Mouse (Mus musculus): ENCODE measurements at regions not wholly inside any gene's neighbourhood (a gene's known extent, or its start where the extent isn't known, plus 50 kb on each side); places are given as distances from the start of the nearest gene placed in this dataset.

GRCm38 (mm10) chr7:136345051-136345450, 549.4 kb upstream of the Mgmt start:
- DNase-seq (ENCODE audit: low spot score in 2 of 2), result no peak

DNA sequence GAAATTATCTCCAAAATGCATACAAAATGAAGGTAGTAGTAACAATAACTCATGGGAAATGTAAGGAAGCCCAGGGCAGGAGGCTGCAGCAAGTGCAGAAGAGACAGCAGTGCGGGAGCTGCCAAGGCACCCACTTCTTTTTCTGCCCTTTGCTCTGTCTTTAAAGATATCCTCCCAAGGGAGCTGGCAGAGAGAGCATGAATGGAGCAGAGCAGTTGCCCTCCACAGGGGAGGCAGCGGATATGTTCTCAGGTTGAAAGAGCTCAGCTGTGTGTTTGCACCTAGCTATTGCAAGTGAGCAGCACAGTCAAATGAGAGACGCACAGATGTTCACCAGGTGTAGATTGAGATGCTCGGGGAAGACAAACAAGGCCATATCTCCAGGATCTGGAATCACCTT, 547.9 kb upstream of the Mgmt start:
- no peak for DNase-seq (ENCODE audit: low spot score in 2 of 2)

DNA sequence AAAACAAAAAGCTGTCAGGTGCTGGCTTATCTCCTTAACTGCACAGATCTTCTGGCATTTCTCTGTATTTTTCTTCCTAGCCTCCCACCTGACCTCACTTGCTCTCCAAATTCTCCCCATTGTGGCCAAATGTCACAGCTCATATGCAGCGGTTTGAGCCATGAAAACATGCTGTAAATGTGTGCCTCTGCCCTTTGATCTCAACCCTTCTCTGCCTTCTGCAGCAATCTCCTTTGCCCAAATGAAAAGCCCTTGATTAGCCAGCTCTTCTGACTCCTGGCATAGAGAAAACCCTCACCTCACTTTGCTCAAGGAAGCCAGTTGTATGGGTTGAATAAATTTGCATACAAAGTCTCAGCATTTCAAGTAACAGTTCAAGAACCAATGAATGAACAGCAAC, 546.1 kb upstream of the Mgmt start:
- DNase-seq (ENCODE audit: low spot score in 2 of 2), result no peak

GRCm38 (mm10) chr7:136349651-136350050, 544.8 kb upstream of the Mgmt start:
- no peak for DNase-seq (ENCODE audit: low spot score in 2 of 2)

GRCm38 (mm10) chr7:136357011-136357410, 537.4 kb upstream of the Mgmt start:
- no peak for DNase-seq (ENCODE audit: low spot score in 2 of 2)

DNA sequence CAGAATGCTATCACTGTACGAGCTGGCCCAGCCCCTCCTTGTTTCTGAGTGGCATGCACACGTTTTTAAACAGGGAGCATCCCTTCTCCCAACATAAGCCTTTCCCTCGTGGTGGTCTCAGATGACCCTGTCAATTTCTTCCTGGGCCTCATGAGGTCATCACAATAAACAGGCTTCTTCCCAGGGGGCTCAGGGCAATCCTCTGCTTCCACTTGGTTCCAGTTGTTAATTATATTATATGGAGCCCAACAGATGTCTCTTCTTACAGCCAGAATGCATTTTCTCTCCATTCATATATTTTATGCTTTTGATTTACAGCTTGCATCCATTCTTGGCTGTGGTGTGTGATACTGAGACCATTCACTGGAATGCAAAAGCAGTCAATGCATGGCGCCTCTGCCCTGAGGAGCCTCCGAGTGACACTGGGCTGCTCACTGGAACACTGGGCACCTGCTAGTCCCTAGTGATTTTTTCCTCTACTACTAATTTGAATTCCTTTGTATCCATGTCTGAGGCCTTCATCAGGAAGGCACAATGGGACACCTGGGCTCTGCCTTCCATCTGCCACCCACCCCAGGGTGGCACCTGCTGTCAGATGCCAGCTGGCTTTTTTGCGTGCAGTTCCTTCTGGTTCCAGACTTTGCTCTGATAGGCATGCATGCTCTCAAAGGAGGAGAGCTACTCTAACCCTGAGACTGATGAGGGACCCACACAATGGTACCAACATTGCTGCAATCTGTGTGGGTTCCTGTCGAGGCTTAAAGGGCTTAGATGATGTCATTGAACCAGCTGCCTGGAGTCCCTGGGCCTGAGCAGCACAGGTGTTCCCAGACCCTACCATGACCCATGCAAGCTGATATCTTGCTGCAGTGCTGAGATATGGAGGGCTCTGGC, 528.8 kb upstream of the Mgmt start:
- no peak for DNase-seq (ENCODE audit: low spot score in 2 of 2)

GRCm38 (mm10) chr7:136377259-136377658, 517.2 kb upstream of the Mgmt start:
- no peak for DNase-seq (ENCODE audit: low spot score in 2 of 2)

DNA sequence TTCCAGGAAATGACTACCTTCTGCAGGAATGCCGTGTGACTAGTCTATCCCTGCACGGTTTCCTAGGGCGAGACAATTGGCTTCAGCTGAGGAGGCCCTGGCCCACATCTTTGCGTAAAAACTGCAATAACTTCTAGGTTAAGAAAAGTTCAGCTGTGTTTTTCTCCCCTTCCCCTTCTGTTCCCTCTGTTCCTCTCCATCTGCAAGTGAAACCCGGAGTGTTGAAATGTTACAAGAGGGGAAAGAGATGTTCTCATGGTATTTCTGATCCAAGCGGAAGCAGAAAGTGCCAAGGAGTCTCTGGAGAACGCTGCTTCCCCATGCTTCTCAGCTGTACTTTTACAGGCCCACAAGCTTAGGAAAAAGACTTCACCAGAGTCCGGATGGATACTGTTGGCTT, 516.7 kb upstream of the Mgmt start:
- peak in 1 of 2 experiments; percentile 70 for DNase-seq (ENCODE audit: low spot score in 2 of 2)

GRCm38 (mm10) chr7:136378321-136378720, 516.1 kb upstream of the Mgmt start:
- no peak for DNase-seq (ENCODE audit: low spot score in 2 of 2)

DNA sequence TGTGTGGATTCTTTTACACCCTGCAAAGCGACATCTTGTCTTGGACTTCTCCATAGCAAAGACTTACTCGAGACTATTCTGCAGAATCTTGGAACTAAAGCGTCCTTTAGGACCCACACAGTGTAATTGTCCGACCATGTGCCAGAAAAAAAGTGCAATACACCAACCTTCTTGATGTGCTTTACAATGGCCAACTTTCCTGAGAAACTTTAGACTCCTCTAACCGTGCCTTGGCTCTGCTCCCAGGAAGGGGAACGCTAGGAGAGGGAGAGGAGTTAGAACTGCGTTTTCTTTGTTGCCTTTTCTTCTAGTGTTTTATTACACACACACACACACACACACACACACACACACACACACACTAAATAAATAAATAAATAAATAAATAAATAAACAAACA, 515.1 kb upstream of the Mgmt start:
- DNase-seq (ENCODE audit: low spot score in 2 of 2), result peak in 1 of 2 experiments; percentile 66

DNA sequence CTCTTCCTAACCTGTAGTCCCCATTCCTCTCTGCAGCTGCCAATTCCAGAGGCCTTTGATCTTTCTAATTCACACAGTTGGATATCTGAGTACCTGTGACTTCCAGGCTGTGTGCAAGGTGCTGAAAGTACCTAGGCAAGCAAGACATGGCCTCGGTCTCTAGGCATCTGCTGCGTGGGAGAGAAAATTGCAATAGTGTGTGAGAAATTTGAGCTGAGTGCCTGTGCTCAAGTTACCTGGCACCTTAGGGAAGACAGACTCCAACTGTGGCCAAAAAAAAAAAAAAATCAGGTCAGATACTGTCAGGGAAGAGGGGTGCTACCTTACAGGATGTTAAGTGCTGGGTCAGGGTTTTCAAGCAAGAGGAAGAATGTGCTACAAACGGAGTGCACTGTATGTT, 514.7 kb upstream of the Mgmt start:
- no peak for DNase-seq (ENCODE audit: low spot score in 2 of 2)

GRCm38 (mm10) chr7:136383296-136383695, 511.1 kb upstream of the Mgmt start:
- no peak for DNase-seq (ENCODE audit: low spot score in 2 of 2)

DNA sequence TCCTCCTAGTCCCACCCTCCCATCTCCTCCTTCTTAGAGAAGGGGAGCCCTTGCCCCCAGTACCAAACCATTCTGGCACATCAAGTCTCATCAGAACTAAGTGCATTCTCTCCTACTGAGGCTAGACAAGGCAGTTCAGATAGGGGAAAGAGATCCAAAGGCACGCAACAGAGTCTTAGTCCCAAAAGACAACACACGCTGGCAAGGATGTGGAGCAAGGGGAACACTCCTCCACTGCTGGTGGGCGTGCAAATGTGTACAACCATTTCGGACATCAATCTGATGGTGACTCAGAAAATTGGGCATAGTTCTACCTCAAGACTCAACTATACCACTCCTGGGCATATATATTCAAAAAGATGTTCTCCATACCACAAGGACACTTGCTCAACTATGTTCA, 506.7 kb upstream of the Mgmt start:
- no peak for DNase-seq (ENCODE audit: low spot score in 2 of 2)

DNA sequence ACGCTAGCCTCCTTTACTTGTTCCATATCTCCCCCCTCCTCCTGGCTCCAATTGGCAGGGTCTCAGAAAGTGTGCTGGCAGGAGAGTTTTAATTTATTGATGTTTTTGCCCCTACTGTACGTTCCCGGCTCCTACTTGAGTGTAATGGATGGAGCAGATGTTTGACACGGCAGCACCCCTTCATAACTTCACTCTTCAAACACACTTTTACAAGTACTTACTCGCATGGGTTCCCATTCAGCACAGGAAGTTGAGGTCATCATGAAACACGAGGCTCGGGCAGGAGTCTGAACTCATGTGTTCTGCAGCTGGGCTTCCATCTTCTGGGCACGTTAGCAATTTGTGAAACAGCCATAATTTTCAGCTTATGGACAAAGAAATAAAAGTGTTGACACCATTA, 504.3 kb upstream of the Mgmt start:
- no peak for DNase-seq (ENCODE audit: low spot score in 2 of 2)

- no peak for DNase-seq (ENCODE audit: low spot score in 2 of 2)
Observed at GRCm38 (mm10) chr7:136393454-136393853, 501.0 kb upstream of the Mgmt start.

DNA sequence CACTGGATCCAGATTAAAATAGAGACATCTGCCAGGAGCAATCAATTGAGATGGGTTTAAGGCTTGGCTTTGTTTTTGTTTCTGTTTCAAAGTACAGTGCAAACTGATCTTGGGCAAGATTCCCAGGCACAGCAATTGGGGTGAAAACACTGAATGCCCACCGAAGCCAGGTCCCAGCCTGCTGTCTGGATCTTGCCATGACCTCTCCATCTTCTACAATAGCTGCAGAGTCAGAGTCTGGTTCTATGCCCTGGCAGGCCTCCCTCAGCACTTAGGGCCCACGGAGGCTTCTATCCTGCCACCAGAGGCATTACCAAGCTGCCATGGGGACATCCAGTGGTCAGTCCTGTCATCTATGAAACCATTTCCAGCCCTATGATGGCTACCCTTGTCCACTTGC, 498.6 kb upstream of the Mgmt start:
- DNase-seq (ENCODE audit: low spot score in 2 of 2), result no peak

DNA sequence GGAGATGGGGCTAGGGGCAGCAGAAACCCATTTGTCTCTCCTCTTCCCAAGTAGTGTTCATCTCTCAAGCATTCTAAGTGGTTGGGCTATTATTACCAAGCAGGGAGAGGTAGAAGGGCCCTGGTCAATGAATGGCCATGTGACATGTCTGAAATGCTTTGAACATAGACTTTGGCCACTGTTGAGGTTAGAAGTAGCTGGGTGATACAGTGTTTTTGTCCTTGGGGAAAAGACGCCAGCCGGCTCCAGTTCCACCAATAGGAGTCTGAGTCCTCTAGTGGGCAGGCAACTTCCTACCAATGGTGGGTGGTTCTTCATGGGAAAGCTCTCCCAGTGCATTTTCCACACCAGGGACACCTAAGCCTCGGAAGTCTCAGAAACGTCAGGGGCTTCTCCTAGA, 497.3 kb upstream of the Mgmt start:
- no peak for DNase-seq (ENCODE audit: low spot score in 2 of 2)

GRCm38 (mm10) chr7:136402688-136403597, 491.5 kb upstream of the Mgmt start:
- DNase-seq (ENCODE audit: low spot score in 2 of 2), result no peak

DNA sequence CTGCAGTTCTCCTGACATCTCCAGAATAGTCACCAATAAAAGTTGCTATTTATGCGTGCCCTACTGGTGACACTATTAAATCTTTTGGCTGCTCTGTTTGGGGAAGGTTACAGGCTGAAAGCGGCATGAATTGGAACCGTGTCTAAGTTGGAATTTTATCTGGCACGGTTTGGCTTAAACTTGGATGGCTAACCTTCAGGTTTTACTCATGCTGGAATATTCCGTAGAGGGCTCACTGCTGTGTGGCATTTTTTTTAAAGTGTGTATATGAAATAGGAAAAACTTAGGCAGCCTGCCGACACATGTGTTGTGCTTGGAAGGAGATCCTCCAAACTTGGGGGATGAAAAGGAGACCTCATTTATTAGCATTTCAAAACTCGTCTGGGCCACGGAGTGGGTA, 489.0 kb upstream of the Mgmt start:
- no peak for DNase-seq (ENCODE audit: low spot score in 2 of 2)

DNA sequence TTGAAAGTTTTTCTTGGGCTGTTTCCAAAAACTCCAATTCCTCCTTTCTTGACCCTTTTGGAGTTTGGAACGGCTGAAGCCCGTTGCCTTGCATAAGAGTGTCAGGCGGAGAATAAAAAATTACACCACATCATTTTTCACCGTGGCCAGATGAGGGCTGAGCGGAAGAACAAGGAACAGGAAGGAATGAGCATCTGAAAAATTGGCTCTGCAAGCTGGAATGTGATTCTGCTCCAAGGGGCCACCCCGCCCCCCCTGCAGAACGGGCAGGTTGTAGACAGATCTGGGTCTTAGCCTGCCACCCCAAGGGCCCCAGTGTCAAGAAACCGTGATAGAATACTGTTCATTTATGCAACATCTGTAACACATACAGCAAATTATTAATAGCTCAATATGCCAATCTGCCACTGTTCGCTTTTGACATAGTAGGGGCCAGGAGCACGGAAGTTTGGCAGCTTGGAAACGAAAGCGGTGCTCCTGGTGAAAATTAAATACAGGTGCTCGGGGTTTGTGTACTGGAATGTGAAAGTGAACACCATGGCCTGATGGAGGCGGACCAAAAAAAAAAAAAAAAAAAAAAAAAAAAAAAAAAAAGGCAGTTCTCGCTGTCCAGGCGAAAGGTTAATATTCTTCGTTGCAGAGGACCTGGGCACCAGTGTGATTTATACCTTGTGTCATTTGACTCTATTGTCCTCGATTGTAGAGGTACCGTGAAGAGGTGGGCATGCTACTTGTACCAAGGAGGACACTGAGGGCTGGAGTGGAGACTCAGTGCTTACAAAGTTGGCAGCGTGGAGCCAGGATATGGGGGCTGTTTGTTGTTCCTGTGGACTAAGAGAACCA, 487.9 kb upstream of the Mgmt start:
- peak in 1 of 2 experiments; percentile 42 for DNase-seq (ENCODE audit: low spot score in 2 of 2)

DNA sequence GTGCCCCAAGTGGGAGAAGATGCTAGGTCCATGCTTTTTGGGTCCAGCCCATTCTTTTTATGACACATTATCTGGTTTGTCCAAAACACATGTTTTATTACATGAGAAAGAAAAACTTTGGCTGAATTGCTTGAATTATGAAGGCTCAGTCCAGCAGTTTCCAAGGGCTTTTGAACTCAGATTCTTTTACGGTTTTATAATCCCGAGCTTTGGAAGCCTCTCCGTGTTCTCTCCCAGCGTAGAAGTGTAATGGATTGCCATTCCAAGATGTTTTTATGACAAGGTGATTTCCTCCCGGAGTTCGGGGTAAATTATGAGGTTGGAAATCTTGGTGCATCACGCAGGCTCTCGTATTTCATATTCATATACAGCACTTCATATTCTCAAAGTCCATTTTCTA, 479.6 kb upstream of the Mgmt start:
- no peak for DNase-seq (ENCODE audit: low spot score in 2 of 2)
